Mouse (Mus musculus) right cerebral cortex, postnatal 36 days (tissue): ENCODE data around the gene Mmel1.
A peak's percentile ranks its signal among the peaks of the same experiment; 100 is the strongest.

Experiments
- DNase-seq, 2 experiments: peaks; one replicate each; pipeline ENCODE4 v3.0.0; 2022; ENCODE audit warnings: low spot score in 2 of 2, mixed read lengths in 1 of 2

Mmel1 gene

DNA sequence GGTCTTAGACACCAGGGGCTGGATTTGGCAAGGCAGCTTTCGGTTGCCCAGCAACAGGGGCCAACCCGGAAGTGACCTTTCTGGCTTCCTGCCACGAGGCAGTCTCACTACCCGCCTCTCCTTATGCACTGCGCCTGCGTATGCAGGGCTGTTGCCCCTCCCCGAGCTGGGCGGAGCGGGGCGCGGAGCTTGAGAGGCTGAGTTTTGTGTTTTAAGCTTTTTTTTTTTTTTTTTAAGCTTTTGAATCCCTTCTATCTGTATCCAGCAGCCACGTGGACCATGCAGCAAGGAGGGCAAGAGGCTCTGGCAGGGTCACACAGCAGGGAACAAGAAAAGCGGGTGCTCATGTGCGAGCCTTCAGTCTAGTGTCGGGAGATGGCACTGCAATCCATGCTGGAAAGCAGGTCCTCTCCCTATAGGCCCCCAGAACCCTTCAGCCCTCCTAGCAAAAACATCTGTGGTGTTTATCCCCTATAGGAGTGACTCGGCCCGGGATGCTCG is 5.1 kb upstream of the Mmel1 start:
- peak; percentile 76 to 81 for DNase-seq

DNA sequence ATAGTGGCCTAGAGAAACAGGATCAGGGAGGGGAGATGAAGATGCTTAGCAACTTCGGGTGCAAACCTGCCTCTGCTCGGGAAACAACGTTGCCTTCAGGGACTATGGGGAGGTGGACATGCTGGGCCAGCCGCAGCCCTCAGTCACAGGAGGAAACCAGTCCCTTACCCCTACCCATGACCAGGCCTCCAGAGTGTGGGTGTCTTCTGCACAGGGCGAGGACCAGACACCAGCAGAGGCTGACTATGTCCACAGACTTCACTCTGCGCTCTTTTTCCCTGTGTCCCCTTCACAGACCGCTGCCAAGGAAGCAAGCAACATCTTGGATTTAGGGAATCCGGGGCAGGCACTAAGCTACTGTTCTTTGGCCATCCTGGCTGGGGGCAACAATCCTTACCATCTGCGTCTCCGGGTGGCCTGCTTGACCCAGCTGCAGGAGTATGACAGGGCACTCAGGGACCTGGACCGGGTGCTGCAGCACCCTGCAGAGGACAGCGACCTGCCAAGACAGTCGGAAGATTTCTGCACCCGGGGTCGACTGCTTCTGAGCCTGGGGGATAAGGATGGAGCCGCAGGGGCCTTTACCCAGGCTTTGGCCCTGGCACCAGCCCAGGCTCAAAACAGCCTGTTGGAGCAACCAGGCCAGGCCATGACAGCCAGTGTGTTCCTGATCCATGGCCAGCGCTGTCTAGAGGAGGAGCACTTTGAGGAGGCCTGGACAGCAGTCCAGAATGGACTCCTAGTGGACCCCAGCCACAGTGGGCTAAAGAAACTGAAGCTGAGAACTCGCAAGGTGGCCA is 4.2 kb upstream of the Mmel1 start:
- DNase-seq: no peak

DNA sequence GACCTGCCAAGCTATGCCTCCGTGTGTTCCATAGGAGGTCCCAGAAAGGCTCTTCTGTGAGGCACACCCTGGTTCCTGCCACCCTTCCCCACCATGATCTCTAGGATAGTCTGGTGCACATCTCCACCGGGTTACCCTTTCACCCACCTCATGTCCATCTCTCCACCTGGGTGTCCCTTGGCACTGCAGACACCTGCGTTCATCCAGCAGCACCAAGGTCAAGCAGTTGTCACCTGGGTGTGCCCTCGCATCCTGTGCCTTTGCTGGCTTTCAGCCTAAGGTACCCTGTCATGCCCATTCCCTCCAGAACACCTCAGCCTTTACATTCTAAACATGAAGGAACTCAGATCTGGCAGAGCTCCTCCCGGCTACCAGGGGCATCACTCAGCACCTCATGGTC is 3.0 kb upstream of the Mmel1 start:
- DNase-seq: no peak

DNA sequence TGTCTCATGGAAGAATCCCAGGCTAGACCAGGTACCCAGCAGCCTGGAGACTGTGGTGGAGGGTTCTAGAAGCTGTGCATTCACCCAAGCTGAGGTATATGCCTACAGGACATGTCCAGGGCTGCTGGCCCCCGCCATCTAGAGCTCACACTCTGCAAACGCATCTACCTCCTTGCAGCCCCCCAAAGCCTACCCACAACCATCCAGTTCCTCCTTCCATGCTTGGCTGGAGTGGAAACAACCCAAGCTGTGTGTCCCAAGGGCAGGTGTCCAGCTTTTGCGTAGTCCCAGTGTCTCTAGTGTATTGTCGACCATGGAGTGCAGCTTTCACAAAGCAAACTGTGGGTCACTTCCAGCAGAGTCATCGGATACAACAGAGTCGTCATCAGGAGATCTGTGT is 2.1 kb upstream of the Mmel1 start:
- DNase-seq: no peak

DNA sequence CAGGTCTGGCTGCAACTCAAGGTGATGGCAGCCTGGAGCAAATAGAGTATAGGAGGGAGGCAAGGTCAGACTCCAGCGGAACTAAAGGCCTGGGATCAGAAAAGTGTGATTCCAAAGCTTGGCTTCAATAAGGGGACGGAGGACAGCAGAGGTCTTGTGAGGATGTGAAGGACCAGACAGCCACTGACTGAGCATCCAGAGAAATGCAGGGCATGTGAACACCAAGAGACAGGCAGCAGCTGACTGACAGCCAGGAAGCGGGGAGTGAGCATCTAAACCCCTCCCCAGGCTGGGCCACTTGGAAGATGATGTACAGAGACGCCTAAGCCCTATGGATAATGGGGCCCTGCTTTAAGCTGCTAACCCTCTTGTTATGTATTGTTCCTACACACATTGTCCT is 1.3 kb downstream of the Mmel1 start:
- DNase-seq: no peak

DNA sequence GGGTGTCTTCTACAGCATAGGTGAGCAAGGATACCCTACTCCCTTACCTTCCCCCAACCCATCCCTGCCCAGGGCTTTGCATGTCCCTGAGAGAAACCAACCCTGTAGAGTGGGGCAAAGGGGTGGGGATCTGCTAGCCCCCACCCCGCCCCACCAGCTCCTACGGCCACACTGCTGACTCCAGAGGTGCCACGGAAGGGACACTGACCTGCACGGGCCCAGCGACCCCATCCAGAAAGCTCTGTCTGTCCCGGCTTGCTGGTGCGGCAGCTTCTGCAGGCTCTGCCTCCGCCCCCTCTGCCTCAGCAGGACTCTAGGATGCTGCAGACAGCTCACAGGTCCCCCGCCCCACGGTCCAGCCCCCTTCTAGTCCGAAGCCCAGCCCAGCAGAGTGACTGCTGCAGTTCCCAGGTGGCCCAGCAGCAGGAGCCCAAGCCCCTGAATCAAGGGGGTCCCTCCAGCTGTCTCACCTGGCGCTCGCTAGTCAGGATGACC is 2.4 kb downstream of the Mmel1 start:
- DNase-seq: no peak

DNA sequence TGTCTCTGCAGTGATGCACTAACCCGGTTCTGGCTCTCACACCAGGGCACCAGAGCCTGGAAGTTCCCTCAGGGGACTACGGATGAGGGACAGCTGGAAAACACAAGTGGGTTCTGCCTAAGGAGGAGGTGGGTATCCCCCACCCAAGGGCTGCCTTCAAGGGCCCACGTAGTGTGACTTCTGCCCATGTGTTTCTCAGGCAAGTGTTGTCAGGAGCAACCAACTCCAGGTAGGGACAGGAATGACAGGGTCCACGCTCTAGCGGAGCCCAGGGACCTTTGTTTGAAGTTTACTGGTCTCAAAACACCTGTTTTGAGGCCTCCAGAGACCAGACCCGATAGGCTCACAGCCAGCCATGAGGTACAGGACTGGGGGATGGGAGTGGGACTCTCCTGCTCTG is 3.8 kb downstream of the Mmel1 start:
- no peak for DNase-seq

DNA sequence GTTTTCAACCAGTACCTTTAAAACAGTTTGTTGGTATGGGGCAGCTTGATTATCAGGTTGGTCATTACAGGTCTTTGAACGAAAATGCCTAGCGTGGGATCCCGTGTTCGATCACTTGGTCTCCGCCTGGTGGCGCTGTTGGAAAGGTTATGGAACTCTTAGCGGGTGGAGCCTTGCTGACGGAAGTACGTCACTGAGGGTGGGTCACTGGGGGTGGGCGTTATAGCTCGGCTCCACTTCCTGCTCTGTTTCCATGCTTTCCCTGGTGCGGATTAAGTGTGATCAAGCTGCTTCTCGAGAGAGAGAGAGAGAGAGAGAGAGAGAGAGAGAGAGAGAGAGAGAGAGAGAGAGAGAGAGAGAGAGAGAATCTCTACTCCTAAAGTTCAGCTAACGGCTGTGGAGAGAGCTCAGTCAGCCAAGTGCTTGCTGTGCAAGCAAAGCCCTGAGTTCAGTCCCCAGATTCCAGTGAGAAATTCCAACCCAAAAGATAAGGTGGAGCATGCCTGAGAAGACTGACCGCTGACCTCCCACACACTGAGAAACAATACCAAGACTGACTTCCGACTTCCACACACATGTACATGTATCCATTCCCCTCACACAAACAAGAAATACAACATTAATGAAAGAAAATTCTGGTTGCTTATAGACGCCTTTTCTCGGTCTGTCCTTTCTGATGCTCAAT is 8.6 kb downstream of the Mmel1 start:
- peak; percentile 68 to 71 for DNase-seq

DNA sequence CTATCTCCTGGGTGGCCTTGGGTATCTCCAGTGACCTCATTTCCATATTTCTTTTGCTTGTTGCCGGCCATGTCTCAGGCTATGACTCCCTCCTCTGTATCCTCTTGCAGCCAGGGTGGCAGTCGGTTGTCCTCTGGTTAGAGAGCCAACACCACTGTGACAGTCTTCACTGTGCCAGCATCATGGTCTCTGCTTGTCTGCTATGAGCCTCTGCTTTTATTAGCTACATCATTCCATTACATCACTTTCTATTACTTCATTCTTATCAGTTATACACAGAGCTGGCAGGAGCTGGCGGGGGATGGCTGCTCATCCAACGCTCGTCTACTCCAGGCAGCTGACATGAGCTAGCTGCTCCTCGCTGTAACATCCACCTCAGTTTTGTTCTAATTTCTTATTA is 11.3 kb downstream of the Mmel1 start:
- DNase-seq: no peak

DNA sequence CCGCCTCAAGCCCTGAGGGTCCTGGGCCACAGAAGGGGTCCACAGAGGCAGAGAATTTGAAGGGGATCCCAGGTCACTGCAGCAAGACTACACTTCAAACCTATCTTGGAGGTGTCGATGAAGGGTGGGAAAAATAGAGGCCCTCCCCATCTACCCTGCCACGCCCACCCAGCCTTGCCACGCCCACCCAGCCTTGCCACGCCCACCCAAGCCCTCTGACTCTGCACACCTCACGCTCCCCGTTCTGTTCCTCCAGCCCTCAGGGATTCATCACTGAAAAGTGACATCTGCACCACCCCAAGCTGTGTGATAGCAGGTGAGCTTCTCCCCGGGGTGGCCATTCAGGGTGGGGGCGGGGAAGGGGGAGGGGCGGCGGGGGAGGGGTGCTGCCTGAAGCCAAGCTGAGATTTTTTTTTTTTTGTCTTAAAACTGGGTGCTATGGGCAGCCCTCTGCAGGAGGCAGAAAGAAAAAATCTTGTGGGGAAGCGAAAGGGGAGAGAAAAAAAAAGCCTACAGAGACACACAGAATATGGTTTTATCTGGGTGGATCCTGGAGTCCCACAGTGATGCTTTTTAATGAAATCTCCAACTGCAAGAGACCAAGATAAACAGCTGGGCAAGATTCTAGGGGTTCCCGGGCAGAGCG is 12.8 kb downstream of the Mmel1 start:
- no peak for DNase-seq

DNA sequence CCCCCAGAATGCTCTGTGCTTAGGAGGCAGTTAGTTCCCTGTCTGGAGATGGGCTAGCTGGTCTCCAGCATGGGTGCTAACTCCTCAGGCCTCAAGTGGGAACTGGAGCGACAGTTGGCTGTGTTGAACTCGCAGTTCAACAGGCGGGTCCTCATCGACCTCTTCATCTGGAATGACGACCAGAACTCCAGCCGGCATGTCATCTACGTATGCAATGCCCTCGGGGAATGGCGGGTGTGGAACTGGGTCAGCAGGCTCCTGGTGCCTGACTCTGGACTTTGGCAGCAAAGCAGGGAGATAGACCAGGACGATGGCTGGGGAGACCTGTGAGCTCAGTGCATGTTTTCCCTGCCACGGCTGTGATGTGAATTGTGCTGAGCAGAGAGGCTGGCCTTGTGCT is 16.0 kb downstream of the Mmel1 start:
- no peak for DNase-seq

DNA sequence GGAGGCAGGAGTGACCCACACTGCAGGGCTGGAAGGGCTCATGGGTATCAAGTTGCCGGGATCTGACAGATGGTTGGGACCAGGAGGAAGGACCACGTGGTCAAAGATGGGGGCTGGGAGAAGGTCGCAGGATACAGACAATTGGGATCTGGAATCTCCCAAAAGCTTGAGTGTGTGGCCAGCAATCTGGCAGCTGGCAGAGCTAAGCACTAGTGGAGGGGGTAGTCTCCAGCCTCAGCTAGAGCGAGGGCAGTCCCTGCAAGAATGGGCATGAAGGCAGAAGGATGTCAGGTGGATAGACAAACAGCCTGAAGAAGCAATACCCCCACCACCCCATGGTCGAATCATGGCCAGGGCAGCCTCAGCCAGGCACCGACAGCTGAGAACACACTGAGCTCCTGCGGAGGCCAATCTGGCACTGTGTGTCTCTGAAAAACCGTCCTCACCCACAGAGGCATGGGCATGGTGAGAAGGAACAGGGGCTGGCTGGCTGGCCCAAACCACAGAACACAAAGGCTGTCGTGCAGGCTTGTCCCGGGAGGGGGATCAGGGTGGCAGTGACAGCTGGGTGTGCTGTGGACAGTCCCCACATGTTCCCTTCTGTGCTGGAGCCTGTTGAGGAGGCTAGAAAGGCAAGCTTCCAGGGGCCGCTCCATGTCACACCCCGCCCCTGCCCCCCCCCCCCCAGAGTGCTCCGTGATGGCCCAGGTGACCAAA is 17.6 kb downstream of the Mmel1 start:
- no peak for DNase-seq

DNA sequence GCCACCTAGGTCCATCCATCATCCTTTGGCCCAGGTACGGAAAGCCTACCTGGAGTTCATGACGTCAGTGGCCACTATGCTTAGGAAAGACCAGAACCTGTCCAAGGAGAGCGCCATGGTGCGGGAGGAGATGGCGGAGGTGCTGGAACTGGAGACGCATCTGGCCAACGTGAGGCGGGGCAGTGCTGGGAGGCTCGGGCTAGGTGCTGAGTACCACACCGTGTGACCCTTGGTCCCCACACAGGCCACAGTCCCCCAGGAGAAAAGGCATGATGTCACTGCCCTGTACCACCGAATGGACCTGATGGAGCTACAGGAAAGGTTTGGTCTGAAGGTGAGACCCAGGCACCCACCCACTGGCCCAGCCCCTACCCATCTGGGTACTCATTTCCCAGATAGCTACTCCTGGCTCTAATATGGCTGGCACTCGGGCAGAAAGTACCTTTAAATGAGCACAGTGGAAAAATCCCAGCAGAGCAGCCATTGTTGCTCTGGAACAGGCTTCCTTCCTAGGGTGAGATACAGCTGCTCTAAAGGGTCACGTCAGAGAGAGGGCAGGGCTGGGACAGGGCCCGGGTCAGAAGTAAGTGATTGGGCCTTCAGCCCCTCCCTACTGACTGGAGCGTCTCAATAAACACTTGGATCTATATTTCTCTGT is 18.3 kb downstream of the Mmel1 start:
- no peak for DNase-seq

DNA sequence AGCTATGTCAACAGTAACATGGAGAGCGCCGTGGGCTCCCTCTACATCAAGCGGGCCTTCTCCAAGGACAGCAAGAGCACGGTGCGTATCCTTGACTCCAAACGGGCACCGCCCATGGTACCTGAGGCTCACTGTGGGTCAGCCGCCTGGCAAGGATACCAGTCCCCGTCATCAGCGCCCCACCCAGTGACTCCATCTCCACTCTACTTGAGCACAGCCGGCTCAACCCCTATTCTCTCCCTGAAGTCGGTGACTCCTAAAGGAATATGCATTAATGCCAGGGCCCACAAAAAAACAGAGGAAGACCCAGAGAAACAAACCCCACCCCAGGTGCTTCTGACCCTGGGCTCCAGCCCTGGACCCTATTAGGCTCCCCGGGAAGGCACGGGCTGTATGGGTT is 21.5 kb downstream of the Mmel1 start:
- no peak for DNase-seq

DNA sequence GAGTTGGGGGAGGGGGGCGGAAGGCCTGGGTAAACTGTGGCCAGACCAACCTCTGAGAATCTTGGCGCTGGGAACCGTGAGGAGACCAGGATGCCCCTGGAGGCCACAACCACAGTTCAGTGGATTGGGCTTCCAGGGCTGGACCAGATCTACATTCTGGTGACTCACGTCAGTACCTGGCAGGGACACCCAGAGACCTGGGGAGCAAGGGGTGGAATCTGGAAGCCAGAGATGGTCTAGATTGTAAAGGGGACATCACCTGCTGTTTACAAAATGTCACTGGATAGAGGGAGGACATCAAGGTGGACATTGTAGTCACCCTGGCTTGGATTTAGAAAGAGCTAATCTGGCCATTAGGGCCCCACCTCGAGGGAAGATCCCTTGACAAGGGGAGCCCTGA is 26.2 kb downstream of the Mmel1 start:
- no peak for DNase-seq

DNA sequence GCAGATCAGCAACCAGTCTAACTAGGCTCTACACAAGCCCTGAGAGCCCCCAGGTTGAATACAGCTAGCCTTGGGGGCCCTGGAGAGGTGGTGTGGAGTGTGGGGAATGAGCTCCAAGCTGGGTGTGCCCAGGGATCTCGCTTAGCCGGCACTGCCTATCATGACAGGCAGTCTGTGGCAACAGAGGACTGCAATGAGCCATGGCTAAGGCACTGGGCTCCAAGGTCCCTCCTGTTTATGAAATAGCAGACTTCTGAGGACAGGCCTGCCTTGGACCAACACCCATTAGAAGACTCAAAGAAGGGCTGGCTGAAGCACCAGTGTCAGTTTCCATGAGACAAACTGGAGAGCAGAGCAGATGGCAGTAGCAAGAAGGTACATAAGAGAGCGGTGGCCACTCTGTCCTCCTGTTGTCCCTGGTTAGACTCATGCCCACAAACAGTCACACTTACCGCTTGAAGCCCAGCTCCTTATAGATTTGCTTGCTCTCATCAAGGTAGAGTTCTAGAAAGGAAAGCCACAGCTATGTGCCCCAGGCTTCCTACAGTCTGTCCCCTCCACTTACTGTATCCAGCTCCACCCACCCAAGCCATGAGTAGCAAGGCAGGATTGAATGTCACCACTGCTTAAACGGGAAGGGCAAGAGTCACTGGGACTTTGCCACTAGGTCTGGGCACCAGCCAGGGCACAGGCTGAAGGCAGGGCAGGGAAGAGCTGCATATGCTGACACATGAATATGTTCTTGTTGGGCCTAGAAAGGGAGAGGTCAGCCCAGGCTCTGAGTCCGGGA is 28.5 kb downstream of the Mmel1 start:
- no peak for DNase-seq

DNA sequence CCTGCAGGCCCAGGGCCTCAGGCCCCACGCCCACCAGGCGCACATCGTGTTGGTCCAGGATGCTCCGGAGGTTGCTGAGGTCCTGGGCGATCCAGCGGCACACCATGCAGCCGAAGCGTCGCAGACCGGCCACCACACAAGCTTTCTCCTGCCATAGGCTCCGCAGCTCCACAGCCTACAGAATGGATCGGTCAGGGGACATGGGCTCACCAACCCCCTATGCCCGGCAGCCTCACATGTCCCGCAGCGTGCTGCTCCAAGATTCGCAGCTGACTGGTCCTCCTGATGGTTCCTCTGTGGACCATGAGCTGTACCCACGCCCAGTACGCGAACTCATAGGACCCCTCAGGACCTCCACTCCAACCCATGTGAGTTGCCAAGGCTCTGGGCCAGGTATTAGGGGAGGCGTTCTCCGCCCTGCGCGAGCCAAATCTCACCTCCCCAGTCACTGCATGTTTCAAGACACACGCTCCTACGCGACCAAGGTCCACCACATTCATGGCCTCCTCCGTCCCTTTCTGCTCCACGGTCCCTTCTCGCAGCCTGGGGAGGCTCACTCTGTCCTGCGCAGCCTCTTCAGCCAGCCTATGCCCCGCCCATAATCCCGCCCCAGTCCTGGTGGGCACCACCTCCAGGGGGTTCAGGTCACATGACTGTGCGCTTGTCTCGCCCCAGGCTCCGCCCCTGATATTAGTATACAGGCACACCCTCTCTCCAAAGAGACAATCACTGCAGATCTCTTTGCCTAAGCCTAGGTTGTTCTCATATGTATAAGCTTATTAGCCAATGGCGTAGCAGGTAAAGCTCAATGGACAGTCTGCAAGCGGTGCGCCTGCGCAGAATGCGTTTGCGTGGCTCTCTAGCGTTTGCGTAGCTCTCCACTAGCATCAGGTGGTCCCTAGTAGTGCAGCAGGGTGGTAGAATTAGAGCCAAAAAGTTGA is 29.4 kb downstream of the Mmel1 start, which contains the start of gene Fam213b:
Fam213b (minus strand) TSS at position 630 of the 941 bp plus-strand sequence.
- DNase-seq: peak; percentile 76 to 81

DNA sequence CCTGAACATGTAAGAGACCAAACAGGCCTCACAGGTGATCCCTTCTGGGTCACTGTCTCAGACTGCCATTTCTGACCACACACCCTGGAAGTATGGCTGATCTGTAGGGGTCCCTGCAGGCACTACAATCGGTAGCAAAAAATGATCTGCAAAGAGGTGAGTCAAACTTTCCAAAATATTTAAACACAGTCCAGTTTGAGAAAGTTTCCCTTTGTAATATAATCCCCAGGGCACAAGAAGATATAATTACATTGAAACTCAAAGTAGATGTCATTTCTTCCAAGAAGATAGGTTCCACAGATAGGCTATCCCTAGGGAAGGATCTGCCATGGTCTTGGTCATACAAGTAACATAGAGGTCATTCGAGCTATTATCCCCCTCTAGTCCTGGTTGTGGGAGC is 33.0 kb downstream of the Mmel1 start:
- no peak for DNase-seq
